Mouse (Mus musculus) thymus, adult 2 months (tissue): ENCODE data around the gene Adam1a.

Experiments
- CTCF ChIP-seq: fragments of 200-500 bp; IDR thresholded peaks from 2 replicates; pipeline ENCODE4 v1.5.1; 2012; ENCODE audit warnings: mild to moderate bottlenecking, control low read depth, low read length, moderate library complexity, borderline replicate concordance; ENCODE audit not compliant: control insufficient read depth, poor library complexity, insufficient read depth; ENCODE audit errors: extremely low read depth
- POLR2A ChIP-seq: fragments of 200-500 bp; IDR thresholded peaks from 2 replicates; pipeline ENCODE4 v1.6.1; 2012; ENCODE audit warnings: mild to moderate bottlenecking, low read length, control low read depth, moderate library complexity; ENCODE audit not compliant: control insufficient read depth, poor library complexity, insufficient read depth; ENCODE audit errors: extremely low read depth

DNA sequence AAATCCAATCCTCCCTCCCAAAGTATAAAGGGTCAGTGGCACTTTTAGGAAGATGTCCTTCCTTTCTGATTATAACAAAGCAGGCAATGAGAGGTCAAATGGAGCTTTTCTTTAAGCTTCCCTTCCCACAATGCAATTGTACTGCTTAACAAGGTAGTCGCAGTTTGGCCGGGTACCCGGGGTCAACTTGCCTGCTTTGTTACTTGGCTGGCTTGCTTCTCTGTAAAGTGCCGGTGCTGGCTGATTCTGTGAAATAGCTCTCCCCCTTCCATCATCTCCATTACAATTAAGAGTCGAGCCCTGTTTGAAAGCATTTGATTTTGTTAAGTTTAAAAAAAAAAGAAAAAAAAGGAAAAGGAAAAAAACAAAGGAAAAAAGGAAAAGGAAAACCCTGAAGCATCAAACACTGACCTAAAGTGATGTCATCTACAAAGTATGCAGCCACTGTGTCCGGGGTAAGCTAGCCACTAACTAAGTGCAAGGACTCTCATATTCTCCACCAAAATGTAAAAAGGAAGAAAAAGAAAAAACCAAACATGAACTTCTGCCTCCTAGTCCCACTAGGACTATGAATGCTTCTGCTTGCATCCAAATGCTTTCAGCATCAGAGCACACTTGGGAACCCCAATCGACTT lies 8.2 kb downstream of the Adam1a start:
- TF ChIP-seq CTCF (no peak), POLR2A (no peak)
